Mouse (Mus musculus) right cerebral cortex, postnatal 25 days (tissue): ENCODE data around the gene Lrfn1.
"Not testable (repeated sequence)": the region's sequence is repeated elsewhere in the genome, so short reads cannot be mapped to it uniquely, and the experiment has no call there.

Experiments
- DNase-seq: peaks from one replicate; pipeline ENCODE4 v3.0.0; 2022

The Lrfn1 gene

GRCm38 (mm10) chr7:28447101-28447830 is 4.5 kb upstream of the Lrfn1 start:
- DNase-seq, result no peak

GRCm38 (mm10) chr7:28447865-28448820 is 3.6 kb upstream of the Lrfn1 start:
- DNase-seq, result no peak

GRCm38 (mm10) chr7:28452361-28453005 is 703 bp downstream of the Lrfn1 start:
- DNase-seq, result no peak

- no peak for DNase-seq
Observed at GRCm38 (mm10) chr7:28460361-28460760, 8.6 kb downstream of the Lrfn1 start.

- no peak for DNase-seq
Observed at GRCm38 (mm10) chr7:28462769-28463168, 11.0 kb downstream of the Lrfn1 start.

- peak; percentile 89 for DNase-seq
Observed at GRCm38 (mm10) chr7:28464416-28465212, 12.8 kb downstream of the Lrfn1 start.

GRCm38 (mm10) chr7:28466721-28467212 is 15.0 kb downstream of the Lrfn1 start:
- no peak for DNase-seq

GRCm38 (mm10) chr7:28467213-28467751 is 15.5 kb downstream of the Lrfn1 start:
- peak; percentile 18 for DNase-seq

- no peak for DNase-seq
Observed at GRCm38 (mm10) chr7:28476191-28476590, 24.4 kb downstream of the Lrfn1 start.

- no peak for DNase-seq
Observed at GRCm38 (mm10) chr7:28477363-28477762, 25.6 kb downstream of the Lrfn1 start.

- DNase-seq, result no peak
Observed at GRCm38 (mm10) chr7:28478854-28479253, 27.1 kb downstream of the Lrfn1 start.

- DNase-seq, result peak; percentile 46
Observed at GRCm38 (mm10) chr7:28482854-28483253, 31.1 kb downstream of the Lrfn1 start.

- DNase-seq, result no peak
Observed at GRCm38 (mm10) chr7:28484192-28484591, 32.4 kb downstream of the Lrfn1 start.

GRCm38 (mm10) chr7:28488030-28488491 is 36.3 kb downstream of the Lrfn1 start:
- DNase-seq, result peak; percentile 36

- peak; percentile 14 for DNase-seq
Observed at GRCm38 (mm10) chr7:28490410-28490809, 38.6 kb downstream of the Lrfn1 start.

GRCm38 (mm10) chr7:28490903-28491302 is 39.1 kb downstream of the Lrfn1 start:
- no peak for DNase-seq

- no peak for DNase-seq
Observed at GRCm38 (mm10) chr7:28492310-28492709, 40.5 kb downstream of the Lrfn1 start.

- no peak for DNase-seq
Observed at GRCm38 (mm10) chr7:28495426-28495825, 43.6 kb downstream of the Lrfn1 start.

- DNase-seq, result no peak
Observed at GRCm38 (mm10) chr7:28505585-28505984, 53.8 kb downstream of the Lrfn1 start.

- not testable (repeated sequence) for DNase-seq
Observed at GRCm38 (mm10) chr7:28509121-28509520, 57.3 kb downstream of the Lrfn1 start.

- not testable (repeated sequence) for DNase-seq
Observed at GRCm38 (mm10) chr7:28510405-28510974, 58.7 kb downstream of the Lrfn1 start, which contains the start of gene Ifnl2. Gene Ifnl2, minus strand, starts transcription at chr7:28510455.
